Mouse (Mus musculus): ENCODE results near the gene Kank1.

Kank1 gene

GRCm38 (mm10) chr19:25409239-25409638 is 172.5 kb downstream of the Kank1 start:
- no peak for DNase-seq

- DNase-seq, result no peak
Observed at GRCm38 (mm10) chr19:25411353-25411752, 174.6 kb downstream of the Kank1 start.

DNA sequence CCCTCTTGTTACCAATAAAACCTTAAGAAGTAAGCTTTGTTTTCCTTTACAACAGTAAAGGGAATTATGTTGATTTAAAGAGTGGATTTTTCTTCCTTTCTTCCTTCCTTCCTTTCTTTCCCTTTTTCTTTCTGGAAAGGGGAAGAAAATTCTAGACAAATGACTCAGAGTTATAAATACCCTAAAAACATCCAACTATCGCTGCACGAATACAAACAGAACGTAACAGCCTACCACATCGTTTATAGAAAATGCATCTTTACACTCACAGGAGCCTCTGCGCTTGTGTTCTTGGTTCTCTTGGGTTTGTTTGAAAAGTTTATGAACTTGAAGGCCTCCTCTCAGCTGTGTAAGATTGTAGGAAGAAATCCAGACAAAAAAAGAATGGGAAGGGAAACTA is 178.7 kb downstream of the Kank1 start:
- DNase-seq, result no peak

- peak; percentile 67 for DNase-seq
Observed at GRCm38 (mm10) chr19:25417671-25418070, 180.9 kb downstream of the Kank1 start.

DNA sequence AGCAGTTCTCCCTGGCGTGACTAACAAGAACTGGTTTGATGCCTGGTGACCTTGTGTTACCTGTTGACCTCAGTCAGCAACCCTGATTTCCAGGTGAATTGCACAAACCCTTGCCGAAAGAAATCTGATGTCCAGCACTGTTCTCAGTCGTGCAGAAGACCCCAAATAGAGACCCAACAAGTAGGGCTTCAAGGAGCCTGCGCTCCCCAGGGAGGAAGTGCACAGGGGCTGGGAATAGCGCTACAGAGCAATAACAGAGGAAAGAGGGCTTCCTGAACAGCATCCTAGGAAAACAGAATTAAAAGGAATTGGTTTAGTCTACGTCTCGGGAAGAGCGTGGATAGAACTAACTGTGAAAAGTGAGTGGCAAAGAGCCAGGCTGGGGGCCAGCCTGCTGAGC is 183.2 kb downstream of the Kank1 start:
- DNase-seq, result no peak

DNA sequence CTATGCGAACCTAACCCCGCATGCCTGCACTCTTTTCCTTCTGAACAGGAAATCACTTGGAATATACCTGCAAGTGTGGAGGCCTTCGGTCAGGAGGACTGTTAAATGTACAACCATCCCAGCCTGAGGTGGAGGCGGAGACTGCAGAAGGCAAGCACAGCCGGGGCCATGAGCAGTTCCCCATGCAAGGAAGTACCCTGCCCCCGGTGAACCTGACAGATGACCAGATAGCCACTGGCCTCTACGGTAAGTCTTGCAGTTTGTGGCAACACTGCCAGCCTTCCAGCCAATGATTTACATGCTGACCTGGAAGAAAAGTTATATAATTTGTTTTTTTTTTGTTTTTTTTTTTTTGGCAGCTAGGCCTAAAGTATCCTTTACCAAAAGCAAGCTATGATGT is 185.3 kb downstream of the Kank1 start:
- DNase-seq, result peak; percentile 92

DNA sequence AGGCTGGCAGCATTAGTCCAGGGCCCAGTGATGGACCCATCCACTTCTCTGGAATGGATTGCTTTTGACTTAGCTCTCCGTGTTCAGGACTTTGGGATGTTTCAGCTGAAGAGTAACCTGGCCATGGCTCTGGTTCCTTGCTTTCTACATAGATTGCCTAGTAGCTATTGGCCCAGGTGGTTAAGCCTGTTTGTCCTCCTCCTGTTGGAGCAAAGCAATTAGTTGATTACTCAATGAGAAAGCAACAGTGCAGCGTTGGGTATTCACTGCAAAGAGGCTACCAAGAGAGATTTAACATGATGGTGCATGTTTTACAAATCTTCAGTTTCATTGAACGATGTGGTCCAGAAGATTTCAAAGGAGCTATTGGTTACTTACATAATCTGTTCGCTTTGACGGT is 186.6 kb downstream of the Kank1 start:
- DNase-seq, result no peak

- DNase-seq, result no peak
Observed at GRCm38 (mm10) chr19:25426431-25426830, 189.7 kb downstream of the Kank1 start.

DNA sequence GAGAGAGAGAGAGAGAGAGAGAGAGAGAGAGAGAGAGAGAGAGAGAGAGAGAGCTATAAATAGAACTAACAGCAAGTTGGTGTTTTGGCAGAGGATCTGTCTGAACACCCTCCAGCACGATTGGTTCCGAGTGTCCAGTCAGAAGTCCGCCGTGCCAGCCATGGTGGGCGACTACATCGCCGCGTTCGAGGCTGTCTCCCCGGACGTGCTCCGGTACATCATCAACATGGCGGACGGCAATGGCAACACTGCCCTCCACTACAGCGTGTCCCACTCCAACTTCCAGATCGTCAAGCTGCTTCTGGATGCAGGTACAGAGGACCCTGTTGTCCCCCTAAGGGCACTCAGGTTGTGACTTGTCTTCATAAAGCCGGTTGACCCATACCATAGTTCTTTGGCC is 191.1 kb downstream of the Kank1 start:
- DNase-seq, result no peak

- no peak for DNase-seq
Observed at GRCm38 (mm10) chr19:25428338-25428962, 191.7 kb downstream of the Kank1 start.

GRCm38 (mm10) chr19:25431431-25431830 is 194.7 kb downstream of the Kank1 start:
- no peak for DNase-seq

DNA sequence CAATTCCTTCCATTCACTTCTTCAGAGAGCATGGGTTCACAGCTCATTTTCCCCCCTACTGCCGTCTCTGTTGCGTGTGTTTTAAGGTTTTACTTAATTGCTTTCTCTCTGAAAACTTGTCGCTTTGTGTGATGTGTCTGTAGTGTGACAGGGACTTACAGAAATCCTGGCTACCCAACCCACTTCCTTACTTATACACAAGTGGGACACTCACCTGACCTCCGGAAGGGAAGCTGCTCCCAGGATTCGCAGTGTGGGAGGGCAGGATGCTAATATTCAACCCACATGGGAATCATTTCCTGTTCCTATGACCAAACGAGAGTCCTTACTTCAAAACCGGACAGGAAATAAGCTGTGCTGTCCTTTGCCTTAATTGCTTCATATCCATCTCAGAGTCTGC is 195.1 kb downstream of the Kank1 start:
- DNase-seq, result no peak

GRCm38 (mm10) chr19:25433169-25433690 is 196.5 kb downstream of the Kank1 start:
- DNase-seq, result no peak

GRCm38 (mm10) chr19:25434345-25434744 is 197.6 kb downstream of the Kank1 start:
- DNase-seq, result no peak

DNA sequence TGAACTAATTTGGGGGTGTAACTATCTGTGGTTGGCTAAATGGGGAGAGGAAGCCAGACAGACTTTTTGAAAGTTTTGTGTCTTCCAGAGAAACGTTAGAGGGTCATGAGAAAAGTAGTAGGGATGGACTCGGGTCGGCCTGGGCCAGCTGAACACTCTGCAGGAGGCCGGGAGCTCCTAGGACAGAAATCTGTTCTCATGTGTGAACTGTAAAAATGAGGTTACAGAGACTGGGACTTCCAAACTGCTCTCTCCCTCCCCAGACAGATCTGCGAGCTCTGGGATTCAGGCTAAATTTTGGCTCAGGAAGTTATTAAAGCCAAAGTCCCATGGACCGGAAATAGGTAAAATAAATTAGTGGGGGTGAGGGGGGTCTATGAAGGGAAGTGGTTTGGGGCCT is 198.0 kb downstream of the Kank1 start:
- DNase-seq, result no peak

GRCm38 (mm10) chr19:25435412-25435811 is 198.6 kb downstream of the Kank1 start:
- DNase-seq, result no peak

- no peak for DNase-seq
Observed at GRCm38 (mm10) chr19:25436175-25436574, 199.4 kb downstream of the Kank1 start.

DNA sequence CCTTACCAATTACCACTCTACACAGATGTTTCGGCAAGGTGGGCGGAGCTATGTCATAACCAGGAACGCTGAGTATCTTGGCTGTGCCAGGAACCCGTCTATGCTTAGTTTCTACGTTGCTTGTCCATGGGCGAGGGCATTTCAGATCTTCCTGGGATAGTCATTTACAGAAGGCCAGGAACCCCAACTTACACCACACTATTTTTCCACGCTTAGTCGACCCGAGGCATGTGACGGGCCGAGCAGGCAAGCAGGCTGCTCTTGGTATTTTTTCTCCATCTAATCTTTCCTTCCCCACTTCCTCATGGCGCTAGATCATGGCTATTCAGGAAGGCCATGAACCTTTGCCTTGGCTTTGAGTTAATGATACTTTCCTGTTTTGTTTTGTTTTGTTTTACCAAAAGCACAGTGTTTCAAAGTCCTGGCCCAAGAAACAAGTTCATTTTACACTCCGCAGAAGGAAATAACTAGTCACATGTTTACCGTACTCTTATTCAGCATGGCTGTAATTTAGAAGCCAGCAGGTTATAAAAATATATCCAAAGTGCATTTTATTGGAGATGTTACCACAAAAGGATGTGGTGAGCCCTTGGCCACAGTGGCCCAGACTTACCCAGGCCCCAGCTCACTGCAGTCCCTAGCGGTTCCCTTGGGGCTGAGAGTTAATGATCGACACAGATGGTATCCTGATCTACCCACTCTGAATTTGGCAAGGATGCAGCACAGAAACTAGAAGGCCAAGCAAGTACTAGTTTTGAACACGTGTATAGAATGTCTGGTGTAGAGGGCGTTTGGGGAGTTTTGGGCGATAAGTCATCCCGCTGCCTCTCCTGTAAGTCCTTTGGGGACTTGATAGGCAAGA is 200.2 kb downstream of the Kank1 start:
- peak; percentile 78 for DNase-seq

DNA sequence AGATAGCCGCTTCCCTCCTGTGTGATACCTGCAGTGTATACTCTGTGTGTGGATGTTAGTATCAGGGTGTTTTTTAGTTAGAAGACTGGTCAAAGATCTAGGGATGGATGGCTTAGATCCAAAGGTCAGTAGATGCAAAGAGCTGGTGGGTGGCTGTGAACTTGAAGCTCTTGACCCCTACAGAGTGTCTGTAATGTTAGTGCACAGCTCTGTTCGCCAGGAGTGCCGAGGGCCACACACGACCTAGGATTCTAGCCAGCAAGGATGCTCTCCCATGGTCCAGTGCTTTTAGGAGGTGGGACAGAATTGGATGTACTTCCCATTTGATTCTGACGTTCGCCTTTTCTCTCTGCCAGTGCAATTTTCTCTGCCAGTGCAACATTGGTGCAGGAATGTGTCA is 201.5 kb downstream of the Kank1 start:
- DNase-seq, result peak; percentile 66

- DNase-seq, result no peak
Observed at GRCm38 (mm10) chr19:25439807-25440206, 203.0 kb downstream of the Kank1 start.

GRCm38 (mm10) chr19:25440736-25441135 is 204.0 kb downstream of the Kank1 start:
- DNase-seq, result no peak

DNA sequence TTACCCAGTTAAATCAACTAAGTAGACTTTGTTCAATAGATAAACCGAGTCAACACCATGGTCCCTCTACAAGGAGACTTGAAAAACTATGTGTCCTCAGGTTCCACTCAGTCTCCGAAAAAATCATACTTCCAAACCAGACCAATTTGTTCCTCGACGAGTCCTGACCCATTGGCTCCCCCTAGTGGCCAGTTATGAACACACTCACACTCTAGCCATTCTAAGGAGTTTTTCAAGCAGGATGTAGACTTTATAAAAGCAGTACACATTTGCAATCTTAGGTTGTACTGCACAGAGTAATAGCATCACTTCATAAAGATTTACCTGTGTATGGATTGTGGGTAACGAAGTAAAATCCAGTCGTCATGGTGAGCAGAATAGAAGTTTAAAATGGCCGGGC is 208.3 kb downstream of the Kank1 start:
- peak; percentile 87 for DNase-seq

DNA sequence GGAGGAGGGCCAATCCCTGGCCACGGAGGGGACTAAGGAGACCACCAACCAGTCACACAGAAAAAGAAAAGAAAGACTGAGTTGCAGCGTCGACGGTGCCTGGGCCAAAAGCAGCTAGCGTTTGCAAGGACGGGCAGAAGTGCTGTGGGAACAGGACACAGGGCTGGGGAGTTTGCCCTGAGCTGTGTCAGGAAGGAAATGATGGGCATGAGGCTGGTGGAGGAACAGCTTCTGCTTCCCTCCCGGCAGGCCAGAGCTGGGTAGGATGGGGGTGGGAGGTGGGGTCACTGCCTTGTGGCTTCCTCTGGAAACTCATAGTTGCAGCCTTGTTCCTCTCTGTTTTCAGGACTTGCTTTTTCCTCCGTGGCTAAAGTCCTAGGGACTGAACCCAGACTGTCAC is 209.1 kb downstream of the Kank1 start:
- DNase-seq, result no peak

GRCm38 (mm10) chr19:25446683-25447082 is 209.9 kb downstream of the Kank1 start:
- no peak for DNase-seq

Measured in kidney, adult 9 months (tissue).